Mouse (Mus musculus) c-Kit-positive CD71-negative TER-119-negative erythroid progenitor cells, embryonic 14.5 days (primary cell): ENCODE measurements around the gene Gm1673.
"Not testable (repeated sequence)": the region's sequence is repeated elsewhere in the genome, so short reads cannot be mapped to it uniquely, and the experiment has no call there.

Experiments used
- DNase-seq: peaks from one replicate; pipeline ENCODE4 v3.0.0-alpha.2; 2013; ENCODE audit warnings: low read depth

Gene Gm1673

DNA sequence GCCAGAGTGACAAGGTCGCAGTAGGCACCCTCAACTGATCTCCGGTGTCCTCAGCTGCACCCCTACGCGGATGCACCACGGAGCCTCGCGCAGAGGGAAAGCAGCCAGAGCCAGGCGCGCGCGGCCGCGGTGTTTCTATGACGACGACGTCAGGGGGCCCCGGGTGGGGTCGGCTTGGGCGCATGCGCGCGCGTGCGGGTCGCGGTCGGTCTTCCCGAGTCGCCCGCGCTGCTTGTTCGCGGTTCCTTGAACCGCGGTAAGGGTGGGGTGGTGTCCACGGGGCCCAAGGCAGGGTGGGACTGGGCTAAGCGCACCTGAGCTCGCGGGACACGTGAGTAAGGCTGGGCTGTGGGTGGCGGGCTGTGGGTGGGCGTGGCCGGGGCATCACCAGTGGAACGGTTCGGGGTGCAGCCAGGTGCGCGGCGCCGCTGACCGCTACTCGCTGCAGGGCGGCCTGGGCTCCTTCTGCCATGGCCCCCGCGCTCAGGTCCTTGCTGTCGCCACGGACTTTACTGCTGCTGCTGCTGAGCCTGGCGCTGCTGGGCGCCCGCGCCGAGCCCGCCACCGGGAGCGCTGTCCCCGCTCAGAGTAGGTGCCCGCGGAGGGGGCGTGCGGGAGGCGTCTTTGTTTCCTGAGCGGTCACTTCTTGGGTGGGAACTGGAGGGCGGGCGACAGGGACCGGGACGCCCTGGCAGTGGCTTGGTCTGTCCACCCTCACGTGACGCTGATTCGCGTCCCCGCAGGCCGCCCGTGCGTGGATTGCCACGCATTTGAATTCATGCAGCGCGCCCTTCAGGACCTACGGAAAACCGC lies at the start of gene Gm1673:
Gm1673 (plus strand) TSS at position 125 of the 813 bp plus-strand sequence.
- peak; percentile 37 for DNase-seq

DNA sequence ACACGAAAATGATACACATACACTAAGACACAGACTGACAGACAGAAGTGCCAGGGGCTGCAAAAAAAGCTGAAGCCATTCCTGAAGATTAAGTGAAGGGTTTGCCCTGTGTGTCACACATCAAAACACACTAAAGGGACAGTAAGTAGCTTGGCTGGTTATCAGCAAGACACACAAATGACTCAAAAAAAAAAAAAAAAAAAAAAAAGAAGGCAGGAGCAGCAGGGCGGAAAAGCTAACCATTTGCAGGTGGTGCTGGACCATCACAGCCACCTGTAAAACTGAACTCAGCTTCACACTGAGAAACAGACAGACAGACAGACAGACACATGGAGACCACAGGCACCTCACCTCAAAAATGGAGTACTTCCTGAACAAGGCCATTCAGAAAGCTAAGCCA lies 49.2 kb upstream of the Gm1673 start:
- no peak for DNase-seq

DNA sequence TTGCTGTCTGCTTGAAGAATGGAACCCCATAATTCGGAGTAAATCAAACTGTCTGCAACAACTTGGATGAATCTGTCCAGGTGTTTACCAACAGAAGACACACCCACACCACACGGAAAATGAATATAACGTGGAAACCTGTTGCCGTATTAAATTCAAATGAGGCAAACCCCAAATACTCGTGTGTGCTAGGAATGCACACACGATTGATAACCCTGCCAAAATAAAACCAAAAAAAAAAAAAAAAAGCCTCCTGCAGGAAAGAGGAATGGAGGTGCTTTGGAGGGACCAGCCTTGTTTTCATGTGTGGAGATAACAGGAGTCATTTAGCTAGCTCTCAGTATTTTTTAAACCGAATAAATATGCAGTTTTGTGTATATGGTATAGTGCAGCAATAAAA lies 48.4 kb upstream of the Gm1673 start:
- no peak for DNase-seq

DNA sequence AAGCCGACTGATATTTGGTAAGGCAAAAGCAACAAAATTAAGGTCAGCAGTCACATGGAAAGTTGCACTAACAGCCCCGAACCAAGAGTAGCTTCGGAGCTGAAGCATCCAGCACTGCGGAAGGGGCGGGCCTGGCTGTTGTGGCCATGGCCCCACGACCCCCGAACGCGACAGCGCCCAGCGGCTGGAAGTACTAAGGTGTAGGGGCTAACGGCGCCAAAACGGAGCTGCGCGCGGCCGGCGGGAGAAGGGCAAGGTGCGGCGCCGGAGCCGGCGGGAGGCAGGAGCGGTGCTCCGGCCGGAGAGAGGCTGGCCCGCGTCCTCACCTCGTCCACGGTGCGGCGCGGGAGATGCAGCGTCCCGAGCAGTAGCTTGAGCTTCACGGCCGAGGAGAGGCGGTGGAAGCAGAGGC lies 47.5 kb upstream of the Gm1673 start:
- no peak for DNase-seq

DNA sequence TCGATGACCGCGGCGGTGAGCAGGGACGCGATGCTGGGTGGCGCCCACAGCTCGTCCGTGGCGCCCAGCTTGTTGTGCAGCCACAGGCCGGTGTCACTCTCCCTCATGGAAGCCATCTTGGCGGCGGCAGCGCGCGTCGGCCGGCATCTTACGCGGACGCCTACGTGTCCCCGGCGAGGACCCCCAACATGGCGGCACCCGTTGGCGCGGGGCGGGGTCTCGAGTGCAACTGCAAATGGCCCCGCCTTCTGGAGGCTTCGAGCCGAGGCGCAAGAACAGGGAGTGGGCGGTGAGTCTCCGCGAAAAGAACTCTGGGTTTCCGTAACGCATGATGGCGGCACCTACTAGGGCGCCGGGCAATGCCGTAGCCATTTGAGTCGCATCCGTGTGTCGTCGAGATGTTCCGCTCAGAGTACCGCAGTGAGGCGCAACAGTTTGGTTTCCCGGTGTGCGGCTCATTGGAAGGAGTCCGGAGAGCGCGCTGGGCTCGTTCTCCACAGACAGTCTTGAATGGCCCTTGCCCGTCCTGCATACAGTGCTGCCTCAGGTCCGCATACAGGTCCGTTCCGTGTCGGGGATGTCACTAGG lies 47.0 kb upstream of the Gm1673 start, which contains the start of gene Nelfa:
Nelfa (minus strand) TSS at position 294 of the 588 bp plus-strand sequence.
- peak; percentile 95 for DNase-seq

GRCm38 (mm10) chr5:33937230-33937629 lies 46.0 kb upstream of the Gm1673 start:
- no peak for DNase-seq

- DNase-seq: no peak
Observed at GRCm38 (mm10) chr5:33938448-33938847, 44.8 kb upstream of the Gm1673 start.

GRCm38 (mm10) chr5:33947035-33947434 lies 36.2 kb upstream of the Gm1673 start:
- not testable (repeated sequence) for DNase-seq

- DNase-seq: no peak
Observed at GRCm38 (mm10) chr5:33948314-33948713, 34.9 kb upstream of the Gm1673 start.

DNA sequence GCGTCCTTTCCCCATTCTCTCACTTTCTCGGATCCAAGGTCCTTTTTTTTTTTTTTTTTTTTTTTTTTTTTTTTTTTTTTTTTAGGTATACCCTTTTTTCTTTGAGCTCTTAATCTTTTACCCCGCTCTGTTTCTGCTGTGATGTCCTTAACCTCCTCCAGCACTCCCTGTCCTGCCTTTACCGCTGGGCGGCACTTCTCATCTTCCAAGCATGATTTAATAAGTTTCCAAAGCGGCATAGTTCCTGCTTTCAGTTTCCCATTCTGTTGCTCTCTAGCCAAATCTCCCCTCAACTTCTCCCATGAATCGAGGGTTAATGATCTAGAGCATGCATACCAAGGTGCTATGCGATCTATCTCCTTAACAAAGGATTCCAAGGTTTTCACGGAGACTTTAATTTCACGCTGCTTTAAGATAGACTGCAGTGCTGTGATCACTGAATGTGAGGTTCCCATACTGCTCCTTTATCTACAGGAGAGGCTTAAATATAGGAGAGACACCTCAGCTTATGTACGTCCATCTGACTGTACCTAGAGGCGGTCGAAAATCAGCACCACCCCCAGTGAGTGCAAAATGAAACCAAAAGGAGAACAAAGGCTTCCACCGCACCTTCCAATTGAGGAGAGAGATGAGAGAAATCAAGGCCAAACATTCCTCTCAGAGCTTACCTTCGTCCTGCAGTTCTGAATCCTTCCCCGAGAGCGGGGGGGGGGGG lies 29.6 kb upstream of the Gm1673 start:
- DNase-seq: no peak

DNA sequence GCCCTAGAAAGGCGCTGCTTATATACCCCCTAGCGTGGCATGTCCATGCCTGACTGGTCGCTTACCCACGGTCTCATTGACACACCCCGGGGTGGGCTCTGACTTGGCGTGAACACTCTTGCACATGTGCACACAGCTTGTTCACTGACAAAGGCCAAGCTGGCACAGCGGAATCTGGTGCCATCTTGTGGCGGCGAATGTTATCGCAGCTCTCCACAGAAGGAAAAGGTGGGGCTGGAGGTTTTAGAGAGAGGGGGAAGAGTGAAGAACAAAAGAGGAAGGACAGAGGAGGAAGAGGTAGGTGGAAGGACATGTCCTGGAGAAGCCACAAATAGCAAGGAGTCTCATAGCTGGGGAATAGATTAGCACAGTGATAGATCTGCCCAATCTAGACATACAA lies 28.9 kb upstream of the Gm1673 start:
- DNase-seq: no peak

- no peak for DNase-seq
Observed at GRCm38 (mm10) chr5:33955868-33956267, 27.4 kb upstream of the Gm1673 start.

DNA sequence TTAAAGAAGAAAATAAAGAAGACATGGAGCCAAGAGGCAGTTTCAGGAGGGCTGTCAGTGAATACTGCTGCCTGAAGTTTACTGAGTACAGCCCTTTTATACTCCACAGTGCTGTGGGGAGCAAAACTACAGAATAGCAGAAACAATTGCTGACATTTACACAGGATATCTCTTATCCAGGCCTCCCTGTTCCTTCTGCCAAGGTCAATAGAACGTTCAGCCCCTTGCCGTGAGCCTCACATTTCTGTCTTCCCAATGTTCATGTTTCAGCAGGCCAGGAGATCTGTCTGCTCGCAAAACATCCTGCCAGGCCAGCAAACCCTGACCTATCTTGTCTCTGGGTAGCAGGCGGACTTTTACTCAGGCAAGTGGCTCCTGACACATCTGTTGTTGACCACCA lies 23.9 kb upstream of the Gm1673 start:
- DNase-seq: no peak

DNA sequence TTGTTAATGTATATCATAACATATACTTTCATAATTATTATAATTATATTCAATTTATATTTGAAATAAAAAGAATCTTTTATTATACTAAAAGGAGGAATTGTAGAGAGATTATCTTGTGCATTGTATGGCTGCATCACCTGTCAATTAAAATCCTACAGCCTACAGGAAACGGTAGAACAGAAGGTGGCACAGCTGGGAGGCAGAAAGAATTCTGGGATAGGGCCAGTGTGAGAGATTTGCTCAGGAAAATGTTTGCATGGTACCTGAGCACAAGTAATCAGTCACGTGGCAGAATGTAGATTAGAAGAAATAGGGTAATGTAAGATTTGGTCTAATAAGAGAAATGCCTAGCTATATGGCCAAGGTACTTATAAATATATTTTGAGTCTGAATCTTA lies 8.5 kb upstream of the Gm1673 start:
- no peak for DNase-seq

- no peak for DNase-seq
Observed at GRCm38 (mm10) chr5:33976267-33976666, 7.0 kb upstream of the Gm1673 start.

DNA sequence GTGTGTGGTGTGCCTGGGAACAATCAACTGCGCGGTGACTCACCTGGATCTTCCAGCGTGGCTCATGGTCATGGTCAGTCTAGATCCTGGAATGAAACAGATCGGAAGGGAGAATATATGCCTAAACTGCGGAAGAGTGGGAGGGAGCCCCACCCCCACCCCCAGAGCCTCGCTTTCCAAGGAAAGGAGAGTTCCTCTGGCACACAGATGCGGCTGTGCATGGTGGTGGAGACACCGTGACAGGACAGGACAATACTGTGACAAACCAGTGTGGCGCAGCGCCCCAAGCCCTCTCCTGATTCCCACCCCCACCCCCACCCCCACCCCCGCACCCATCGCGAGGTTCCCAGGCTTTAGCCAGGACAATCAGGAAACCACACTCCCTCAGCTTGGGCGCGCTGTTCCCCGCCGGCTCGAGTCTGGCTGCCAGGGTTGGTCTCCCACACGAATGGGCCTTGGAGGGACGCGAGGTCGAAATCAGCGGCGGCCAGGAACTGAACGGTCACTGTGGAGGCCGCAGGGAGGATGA lies 438 bp upstream of the Gm1673 start:
- no peak for DNase-seq

DNA sequence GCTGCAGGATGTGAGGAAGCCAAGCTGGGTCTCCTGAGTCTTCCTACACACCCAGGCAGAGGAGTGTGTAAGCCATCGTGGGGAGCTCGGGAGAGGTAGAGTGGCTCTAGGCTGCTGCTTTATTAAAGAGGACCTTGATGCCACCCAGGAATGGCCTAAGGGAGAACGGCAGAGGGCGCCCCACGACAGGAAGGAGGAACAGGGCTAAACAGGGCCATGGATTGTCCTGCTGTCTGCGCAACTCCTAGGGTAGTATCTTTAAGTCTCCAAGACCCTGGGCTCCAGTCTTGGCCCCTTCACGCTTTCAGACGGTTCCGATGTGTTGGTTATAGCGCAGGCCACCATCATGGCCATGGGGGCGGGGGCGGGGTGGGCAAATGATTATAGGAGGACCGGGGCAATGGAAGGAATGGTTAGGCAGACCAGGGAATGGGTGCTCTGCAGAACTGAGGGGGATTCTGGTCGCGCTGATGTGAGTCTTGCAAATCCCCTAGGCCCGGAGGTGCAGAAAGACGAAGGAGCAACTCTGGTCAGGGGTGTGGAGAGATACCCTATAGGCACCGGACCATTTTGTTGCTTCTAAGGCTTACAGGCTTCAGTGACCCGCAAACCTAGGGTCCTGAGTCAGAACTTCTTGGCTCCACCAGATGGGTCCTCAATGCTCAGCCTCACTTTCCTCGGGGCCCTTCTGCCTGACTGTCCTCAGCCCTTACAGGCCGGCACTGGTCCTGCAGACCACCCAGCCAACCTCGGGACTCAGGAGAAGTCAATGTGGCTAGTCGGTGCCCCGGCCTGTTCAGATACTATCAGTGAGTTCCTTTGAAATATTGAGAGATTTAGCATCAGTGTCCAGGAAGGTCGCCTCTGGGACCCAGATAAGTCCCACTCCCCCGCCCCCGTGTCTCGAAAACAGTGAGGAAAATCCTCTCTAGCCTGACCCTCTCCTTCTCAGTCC lies 11.7 kb downstream of the Gm1673 start:
- no peak for DNase-seq

GRCm38 (mm10) chr5:33995843-33996693 lies 12.8 kb downstream of the Gm1673 start, which contains the start of gene Nat8l:
Gene Nat8l (plus strand): TSS chr5:33995984.
- no peak for DNase-seq

DNA sequence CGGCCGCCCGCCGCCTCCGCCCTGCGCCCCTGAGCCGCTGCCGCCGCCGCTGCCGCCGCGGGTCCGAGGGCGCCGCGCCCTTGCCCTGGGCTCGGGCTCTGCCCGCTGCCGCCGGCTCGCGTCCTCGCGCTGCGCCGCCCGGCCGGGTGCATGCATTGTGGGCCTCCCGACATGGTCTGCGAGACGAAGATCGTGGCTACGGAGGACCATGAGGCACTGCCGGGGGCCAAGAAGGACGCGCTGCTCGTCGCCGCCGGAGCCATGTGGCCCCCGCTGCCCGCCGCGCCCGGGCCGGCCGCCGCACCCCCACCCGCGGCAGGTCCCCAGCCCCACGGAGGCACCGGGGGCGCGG lies 13.4 kb downstream of the Gm1673 start:
- no peak for DNase-seq

GRCm38 (mm10) chr5:33997051-33997741 lies 14.0 kb downstream of the Gm1673 start:
- DNase-seq: no peak
